Mouse (Mus musculus): ENCODE measurements at regions not wholly inside any gene's neighbourhood (a gene's known extent, or its start where the extent isn't known, plus 50 kb on each side); places are given as distances from the start of the nearest gene placed in this dataset.
A peak's percentile ranks its signal among the peaks of the same experiment; 100 is the strongest.
"Not testable (repeated sequence)": the region's sequence is repeated elsewhere in the genome, so short reads cannot be mapped to it uniquely, and the experiment has no call there.

DNA sequence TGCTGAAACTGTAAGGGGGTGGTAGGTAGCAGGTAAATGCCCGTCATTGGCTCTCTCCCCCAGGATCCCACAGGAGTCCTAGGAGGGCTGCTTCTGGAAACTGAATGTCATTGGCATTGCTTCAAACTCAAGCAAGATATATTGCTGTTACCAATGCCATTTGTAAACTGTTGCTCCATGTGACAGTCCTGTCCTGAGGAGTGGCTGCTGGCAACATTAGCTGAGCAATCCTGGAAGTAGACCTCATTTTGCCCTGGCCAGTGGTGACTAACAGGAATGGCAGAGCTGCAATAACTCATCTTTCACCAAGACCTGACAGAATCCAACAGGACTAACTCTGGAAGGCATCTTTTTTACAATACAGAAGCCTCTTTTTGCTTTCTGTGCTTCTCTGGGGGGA is 143.2 kb downstream of the Gm815 start:
- DNase-seq = peak; percentile 49 to 52

- no peak for DNase-seq
These were observed 145.5 kb downstream of the Gm815 start for GRCm38 (mm10) chr19:27031030-27031700.

DNA sequence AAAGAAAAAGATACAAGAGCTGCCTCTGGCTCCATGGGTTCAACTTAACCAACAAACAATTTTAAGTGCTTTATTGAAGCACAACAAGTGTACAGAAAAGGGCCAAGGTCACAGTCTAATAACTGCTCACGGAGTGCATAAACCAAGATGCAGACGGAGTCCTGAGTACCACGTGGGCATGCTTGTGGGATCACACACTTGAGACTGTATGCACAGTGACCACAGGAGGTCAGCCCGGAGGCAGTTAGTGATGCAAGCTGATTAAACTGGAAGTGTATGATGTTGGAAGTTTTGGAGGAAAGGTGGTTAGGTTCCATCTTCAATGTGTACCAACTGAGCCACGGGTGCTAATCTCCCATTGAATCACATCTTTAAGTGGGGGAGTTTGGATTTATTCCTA is 146.9 kb downstream of the Gm815 start:
- DNase-seq = peak; percentile 29 to 35

- peak; percentile 5 to 15 for DNase-seq
These were observed 152.6 kb downstream of the Gm815 start for GRCm38 (mm10) chr19:27038298-27038697.

GRCm38 (mm10) chr19:27040321-27041025 is 154.8 kb downstream of the Gm815 start:
- DNase-seq = no peak

DNA sequence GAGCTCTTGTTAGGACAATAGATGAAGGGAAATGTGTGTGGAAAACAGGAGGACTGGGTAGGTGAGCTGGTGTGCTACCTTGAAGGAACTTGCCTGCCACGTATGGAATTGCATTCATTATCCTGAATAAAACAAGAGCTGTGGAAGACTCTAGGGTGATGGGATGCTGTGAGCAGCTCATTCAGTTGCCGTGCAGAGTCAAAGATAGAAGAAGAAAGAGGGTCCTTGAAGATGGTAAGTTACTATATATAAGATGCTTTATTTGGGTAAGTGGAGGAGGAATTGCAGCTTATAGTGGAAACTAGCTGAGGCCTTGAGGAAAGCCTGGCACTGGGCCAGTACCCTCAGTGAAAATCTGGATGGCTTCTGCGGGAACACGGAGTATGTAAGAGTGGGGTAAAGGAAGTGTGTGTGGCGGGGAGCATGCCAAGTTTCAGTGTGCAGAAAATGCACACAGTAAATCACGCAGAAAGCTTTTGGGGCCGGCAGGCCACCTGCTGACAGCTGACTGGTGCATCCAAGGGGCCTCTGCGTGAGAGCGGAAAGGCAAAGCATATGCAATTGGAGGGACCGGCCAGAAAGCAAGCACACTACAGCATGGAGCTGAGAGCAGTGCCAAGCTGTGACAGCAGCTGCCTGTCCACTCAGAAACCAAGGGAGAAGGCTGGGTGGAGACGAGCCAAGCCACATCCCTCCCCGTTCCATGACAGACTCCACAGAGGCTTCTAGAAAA is 149.7 kb upstream of the Vldlr start:
- peak; percentile 49 to 53 for DNase-seq

GRCm38 (mm10) chr19:27073281-27073680 is 143.0 kb upstream of the Vldlr start:
- no peak for DNase-seq

- no peak for DNase-seq
These were observed 141.3 kb upstream of the Vldlr start for GRCm38 (mm10) chr19:27075019-27075418.

- no peak for DNase-seq
These were observed 139.3 kb upstream of the Vldlr start for GRCm38 (mm10) chr19:27076920-27077512.

DNA sequence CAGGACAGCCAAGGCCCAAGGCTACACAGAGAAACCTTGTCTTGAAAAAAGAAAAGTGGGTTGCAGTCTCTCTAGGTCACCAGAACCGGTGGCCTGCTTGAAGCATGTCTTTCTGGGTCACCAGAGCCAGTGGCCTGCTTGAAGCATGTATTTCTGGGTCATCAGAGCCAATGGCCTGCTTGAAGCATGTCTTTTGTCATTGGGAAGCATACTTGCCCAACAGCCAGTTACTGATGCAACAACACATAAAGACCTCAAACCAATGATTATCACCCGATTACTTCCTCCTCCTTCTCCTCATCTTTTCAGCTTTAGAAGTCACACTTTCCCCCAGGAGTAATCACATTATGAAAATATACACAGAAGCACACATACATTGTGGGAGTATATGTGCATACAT is 128.9 kb upstream of the Vldlr start:
- no peak for DNase-seq

DNA sequence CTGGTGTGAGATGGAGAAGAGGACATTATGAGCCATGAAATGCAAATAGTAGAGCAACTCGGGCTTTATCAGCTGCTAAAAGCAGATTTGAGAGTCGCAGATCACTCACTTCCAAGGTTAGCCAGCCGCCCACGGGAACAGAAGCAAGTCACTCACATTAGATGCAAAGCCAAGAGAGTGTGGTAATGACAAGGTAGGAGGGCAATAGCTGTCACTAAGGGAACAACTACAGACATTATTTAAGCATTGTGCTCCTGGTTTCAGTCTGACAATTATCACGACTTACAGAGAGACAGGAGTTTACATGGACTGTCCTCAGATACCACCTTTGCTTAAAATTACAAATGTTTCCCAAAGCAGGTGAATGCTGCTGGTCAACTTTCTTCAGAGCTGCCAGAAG is 128.5 kb upstream of the Vldlr start:
- DNase-seq = peak in 1 of 2 experiments; percentile 16

DNA sequence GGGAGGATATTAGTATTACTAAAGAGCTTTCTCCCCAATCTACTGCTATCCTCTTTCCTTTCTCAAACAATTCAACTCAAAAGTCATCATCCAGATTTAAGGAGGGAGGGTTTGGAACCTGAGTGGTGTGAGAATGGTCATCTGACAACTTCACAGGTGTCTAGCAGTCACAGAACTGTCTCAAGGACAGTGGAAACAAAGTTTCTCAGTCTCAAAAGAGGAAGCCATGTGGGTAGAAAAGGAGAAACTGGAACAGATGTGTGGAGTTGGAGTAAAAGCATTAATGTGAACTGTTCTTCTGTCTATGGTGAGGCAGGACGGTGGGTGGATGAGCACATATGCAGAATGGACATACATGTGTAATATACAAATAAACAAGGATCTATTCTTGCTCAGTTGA is 127.2 kb upstream of the Vldlr start:
- no peak for DNase-seq

DNA sequence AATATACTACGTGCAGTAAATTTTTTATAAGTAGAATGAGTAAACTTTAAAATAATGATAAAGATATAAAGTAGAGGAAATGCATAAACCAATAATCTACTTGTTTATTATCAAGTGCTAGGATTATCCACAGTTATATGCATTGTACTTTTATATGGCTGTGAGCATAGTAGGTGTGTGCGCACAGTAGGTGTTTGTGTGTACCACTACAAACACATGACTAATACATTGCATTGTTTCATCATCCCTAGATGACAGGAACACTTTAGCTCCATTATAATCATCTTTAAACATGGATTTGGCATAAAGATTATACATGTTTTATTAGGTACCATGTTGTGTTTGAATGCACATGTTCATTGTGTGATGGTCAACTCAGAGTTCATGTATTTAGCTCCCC is 124.7 kb upstream of the Vldlr start:
- DNase-seq = no peak

GRCm38 (mm10) chr19:27094777-27095478 is 121.4 kb upstream of the Vldlr start:
- no peak for DNase-seq

GRCm38 (mm10) chr19:27099921-27100320 is 116.4 kb upstream of the Vldlr start:
- DNase-seq = no peak

DNA sequence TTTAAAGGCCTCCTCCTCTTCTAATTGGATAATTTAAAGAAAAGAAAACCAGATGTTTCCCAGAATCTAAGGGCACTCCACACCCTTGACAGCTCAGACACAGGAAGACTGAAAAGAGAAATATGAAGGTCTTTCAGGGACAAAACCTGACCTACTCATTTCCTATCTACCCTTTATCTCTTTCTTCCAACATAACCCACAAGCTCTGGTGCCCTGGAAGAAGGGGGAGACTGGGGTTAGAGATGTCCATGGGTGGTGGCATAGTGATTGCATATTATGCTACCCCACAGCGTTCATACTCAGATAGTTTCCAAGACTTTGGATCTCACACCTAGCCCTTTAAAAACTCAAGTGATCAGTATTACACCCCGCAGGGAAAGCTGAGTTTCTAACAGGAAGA is 105.8 kb upstream of the Vldlr start:
- DNase-seq = no peak

GRCm38 (mm10) chr19:27120876-27121275 is 95.4 kb upstream of the Vldlr start:
- DNase-seq = no peak

- DNase-seq = no peak
These were observed 93.9 kb upstream of the Vldlr start for GRCm38 (mm10) chr19:27122348-27122747.

- DNase-seq = no peak
These were observed 93.0 kb upstream of the Vldlr start for GRCm38 (mm10) chr19:27123334-27123733.

- DNase-seq = peak; percentile 63 to 74
These were observed 92.3 kb upstream of the Vldlr start for GRCm38 (mm10) chr19:27123806-27124469.

- DNase-seq = not testable (repeated sequence)
These were observed 87.8 kb upstream of the Vldlr start for GRCm38 (mm10) chr19:27128501-27128900.

DNA sequence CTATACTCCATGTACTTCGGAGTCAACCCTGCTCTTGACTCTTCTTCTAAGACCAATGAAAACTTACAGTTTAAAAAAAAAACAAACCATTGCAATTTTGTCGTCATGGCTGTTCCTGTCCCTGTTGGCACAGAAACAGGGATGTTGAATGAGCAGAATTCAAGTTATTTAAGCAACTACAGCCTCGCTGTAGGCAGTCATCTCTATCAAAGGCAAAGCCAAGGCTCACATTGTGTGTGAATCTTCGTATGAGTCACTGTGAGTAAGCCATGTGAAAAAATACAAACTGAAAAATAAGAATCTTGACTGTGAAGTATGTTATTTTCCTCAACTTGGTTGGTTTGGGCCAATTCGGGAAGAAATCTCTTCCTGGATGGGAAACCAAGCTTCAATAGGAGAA is 81.9 kb upstream of the Vldlr start:
- peak in 1 of 2 experiments; percentile 3 for DNase-seq
